Mouse (Mus musculus): ENCODE measurements around the gene Csrp2. TPM values are rescaled to one million over a fixed set of nuclear protein-coding genes. Genes with fewer than 3 reads are reported as not detected.

Gene Csrp2
- 169 and 173 TPM in 2 replicates for polyA plus RNA-seq (2014; fragmentation: Nextera tagmentation; extraction: Ambion mirVana)

- WGBS = under 1% methylated on average over 63 of the region's 67 CpGs
- H3K9me3 ChIP-seq (ENCODE audit: control insufficient read depth, low read length) = no peaks in the 10 kb centered on the region
These were observed at the start of gene Csrp2 for GRCm38 (mm10) chr10:110919531-110920343. Gene Csrp2, plus strand, starts transcription at chr10:110919789.

GRCm38 (mm10) chr10:110874853-110875252 lies 44.7 kb upstream of the Csrp2 start:
- WGBS = 93% methylated on average over 8 of the region's 8 CpGs

More at GRCm38 (mm10) chr10:110919531-110920343, at the start of gene Csrp2:
- no peaks in the 10 kb centered on the region for H3K27me3 ChIP-seq (ENCODE audit: control insufficient read depth, insufficient read depth, low read length)
- H3K36me3 ChIP-seq (ENCODE audit: control insufficient read depth, insufficient read depth, low read length) = no peaks in the 10 kb centered on the region
- H3K4me1 ChIP-seq (replicated peaks; ENCODE audit: control insufficient read depth, insufficient read depth, low read length) = peaks cover 11% of the 10 kb centered on the region; the same call in 1 of the 2 replicates
- ATAC-seq (replicated peaks; ENCODE audit: low FRiP score) (peak; percentile 95), DNase-seq (ENCODE audit: low spot score) (peak; percentile 97)
- H3K27ac ChIP-seq (ENCODE audit: low read depth, low read length) = peak within 1 kb of the TSS; percentile 75
- H3K4me3 ChIP-seq (ENCODE audit: low read depth, low read length) = peak within 1 kb of the TSS; percentile 54
- H3K4me2 ChIP-seq (ENCODE audit: low read depth, low read length, severe bottlenecking) = peak within 1 kb of the TSS; percentile 91
- peak within 1 kb of the TSS; percentile 78 for H3K9ac ChIP-seq (ENCODE audit: low read length)

GRCm38 (mm10) chr10:110876956-110877355 lies 42.6 kb upstream of the Csrp2 start:
- no peak overlapping the region for H3K9ac ChIP-seq (ENCODE audit: low read length)
- DNase-seq (ENCODE audit: low spot score) (no peak), ATAC-seq (replicated peaks; ENCODE audit: low FRiP score) (no peak)
- WGBS = 75% methylated on average over 3 of the region's 3 CpGs
- H3K4me3 ChIP-seq (ENCODE audit: low read depth, low read length) = no peak overlapping the region
- H3K4me2 ChIP-seq (ENCODE audit: low read depth, low read length, severe bottlenecking) = no peak overlapping the region
- H3K4me1 ChIP-seq (replicated peaks; ENCODE audit: control insufficient read depth, insufficient read depth, low read length) = 0 out of 2 replicates have a peak, but pooled peaks cover 6% of the 10 kb centered on the region
- H3K9me3 ChIP-seq (ENCODE audit: control insufficient read depth, low read length) = no peaks in the 10 kb centered on the region
- no peaks in the 10 kb centered on the region for H3K36me3 ChIP-seq (ENCODE audit: control insufficient read depth, insufficient read depth, low read length)
- H3K27me3 ChIP-seq (ENCODE audit: control insufficient read depth, insufficient read depth, low read length) = no peaks in the 10 kb centered on the region
- no peak overlapping the region for H3K27ac ChIP-seq (ENCODE audit: low read depth, low read length)

More at GRCm38 (mm10) chr10:110874853-110875252, 44.7 kb upstream of the Csrp2 start:
- Histone ChIP-seq H3K9ac (ENCODE audit: low read length) (no peak overlapping the region), H3K9me3 (ENCODE audit: control insufficient read depth, low read length) (no peaks in the 10 kb centered on the region), H3K4me1 (replicated peaks; ENCODE audit: control insufficient read depth, insufficient read depth, low read length) (0 out of 2 replicates have a peak, but pooled peaks cover 6% of the 10 kb centered on the region), H3K27ac (ENCODE audit: low read depth, low read length) (no peak overlapping the region), H3K27me3 (ENCODE audit: control insufficient read depth, insufficient read depth, low read length) (no peaks in the 10 kb centered on the region), H3K36me3 (ENCODE audit: control insufficient read depth, insufficient read depth, low read length) (no peaks in the 10 kb centered on the region), H3K4me3 (ENCODE audit: low read depth, low read length) (no peak overlapping the region), H3K4me2 (ENCODE audit: low read depth, low read length, severe bottlenecking) (no peak overlapping the region)
- DNase-seq (ENCODE audit: low spot score) (no peak), ATAC-seq (replicated peaks; ENCODE audit: low FRiP score) (no peak)

- no peak overlapping the region for H3K4me2 ChIP-seq (ENCODE audit: low read depth, low read length, severe bottlenecking)
- H3K27ac ChIP-seq (ENCODE audit: low read depth, low read length) = no peak overlapping the region
- H3K9me3 ChIP-seq (ENCODE audit: control insufficient read depth, low read length) = no peaks in the 10 kb centered on the region
- DNase-seq (ENCODE audit: low spot score) (no peak), ATAC-seq (replicated peaks; ENCODE audit: low FRiP score) (no peak)
- H3K9ac ChIP-seq (ENCODE audit: low read length) = no peak overlapping the region
- 0 out of 2 replicates have a peak, but pooled peaks cover 6% of the 10 kb centered on the region for H3K4me1 ChIP-seq (replicated peaks; ENCODE audit: control insufficient read depth, insufficient read depth, low read length)
- no peaks in the 10 kb centered on the region for H3K27me3 ChIP-seq (ENCODE audit: control insufficient read depth, insufficient read depth, low read length)
- H3K36me3 ChIP-seq (ENCODE audit: control insufficient read depth, insufficient read depth, low read length) = no peaks in the 10 kb centered on the region
- WGBS = 80% methylated on average over 8 of the region's 8 CpGs
- no peak overlapping the region for H3K4me3 ChIP-seq (ENCODE audit: low read depth, low read length)
These were observed 41.7 kb upstream of the Csrp2 start for GRCm38 (mm10) chr10:110877851-110878250.

- no peak overlapping the region for H3K4me3 ChIP-seq (ENCODE audit: low read depth, low read length)
- ATAC-seq (replicated peaks; ENCODE audit: low FRiP score) (no peak), DNase-seq (ENCODE audit: low spot score) (no peak)
- H3K27me3 ChIP-seq (ENCODE audit: control insufficient read depth, insufficient read depth, low read length) = no peaks in the 10 kb centered on the region
- no peak overlapping the region for H3K9ac ChIP-seq (ENCODE audit: low read length)
- H3K9me3 ChIP-seq (ENCODE audit: control insufficient read depth, low read length) = no peaks in the 10 kb centered on the region
- H3K27ac ChIP-seq (ENCODE audit: low read depth, low read length) = no peak overlapping the region
- 0 out of 2 replicates have a peak, but pooled peaks cover 6% of the 10 kb centered on the region for H3K4me1 ChIP-seq (replicated peaks; ENCODE audit: control insufficient read depth, insufficient read depth, low read length)
- WGBS = 29% methylated on average over 5 of the region's 5 CpGs
- no peaks in the 10 kb centered on the region for H3K36me3 ChIP-seq (ENCODE audit: control insufficient read depth, insufficient read depth, low read length)
- no peak overlapping the region for H3K4me2 ChIP-seq (ENCODE audit: low read depth, low read length, severe bottlenecking)
These were observed 40.9 kb upstream of the Csrp2 start for GRCm38 (mm10) chr10:110878641-110879040.

- Histone ChIP-seq H3K4me3 (ENCODE audit: low read depth, low read length) (no peak overlapping the region), H3K36me3 (ENCODE audit: control insufficient read depth, insufficient read depth, low read length) (no peaks in the 10 kb centered on the region), H3K27ac (ENCODE audit: low read depth, low read length) (no peak overlapping the region), H3K9me3 (ENCODE audit: control insufficient read depth, low read length) (no peaks in the 10 kb centered on the region), H3K4me1 (replicated peaks; ENCODE audit: control insufficient read depth, insufficient read depth, low read length) (0 out of 2 replicates have a peak, but pooled peaks cover 6% of the 10 kb centered on the region), H3K9ac (ENCODE audit: low read length) (no peak overlapping the region), H3K4me2 (ENCODE audit: low read depth, low read length, severe bottlenecking) (no peak overlapping the region), H3K27me3 (ENCODE audit: control insufficient read depth, insufficient read depth, low read length) (no peaks in the 10 kb centered on the region)
- ATAC-seq (replicated peaks; ENCODE audit: low FRiP score) = no peak
- no peak for DNase-seq (ENCODE audit: low spot score)
- 24% methylated on average over 7 of the region's 7 CpGs for WGBS
These were observed 40.0 kb upstream of the Csrp2 start for GRCm38 (mm10) chr10:110879426-110880066.

- no peak for DNase-seq (ENCODE audit: low spot score)
These were observed 38.2 kb upstream of the Csrp2 start for GRCm38 (mm10) chr10:110881346-110881745.

GRCm38 (mm10) chr10:110882701-110883100 lies 36.9 kb upstream of the Csrp2 start:
- Histone ChIP-seq H3K4me2 (ENCODE audit: low read depth, low read length, severe bottlenecking) (no peak overlapping the region), H3K27me3 (ENCODE audit: control insufficient read depth, insufficient read depth, low read length) (no peaks in the 10 kb centered on the region), H3K27ac (ENCODE audit: low read depth, low read length) (no peak overlapping the region), H3K4me3 (ENCODE audit: low read depth, low read length) (no peak overlapping the region), H3K4me1 (replicated peaks; ENCODE audit: control insufficient read depth, insufficient read depth, low read length) (0 out of 2 replicates have a peak, but pooled peaks cover 6% of the 10 kb centered on the region), H3K36me3 (ENCODE audit: control insufficient read depth, insufficient read depth, low read length) (no peaks in the 10 kb centered on the region), H3K9me3 (ENCODE audit: control insufficient read depth, low read length) (no peaks in the 10 kb centered on the region), H3K9ac (ENCODE audit: low read length) (no peak overlapping the region)
- ATAC-seq (replicated peaks; ENCODE audit: low FRiP score) (no peak), DNase-seq (ENCODE audit: low spot score) (no peak)

More at GRCm38 (mm10) chr10:110881346-110881745, 38.2 kb upstream of the Csrp2 start:
- Histone ChIP-seq H3K9ac (ENCODE audit: low read length) (no peak overlapping the region), H3K4me2 (ENCODE audit: low read depth, low read length, severe bottlenecking) (no peak overlapping the region), H3K9me3 (ENCODE audit: control insufficient read depth, low read length) (no peaks in the 10 kb centered on the region), H3K4me3 (ENCODE audit: low read depth, low read length) (no peak overlapping the region), H3K36me3 (ENCODE audit: control insufficient read depth, insufficient read depth, low read length) (no peaks in the 10 kb centered on the region), H3K27me3 (ENCODE audit: control insufficient read depth, insufficient read depth, low read length) (no peaks in the 10 kb centered on the region), H3K4me1 (replicated peaks; ENCODE audit: control insufficient read depth, insufficient read depth, low read length) (0 out of 2 replicates have a peak, but pooled peaks cover 6% of the 10 kb centered on the region), H3K27ac (ENCODE audit: low read depth, low read length) (no peak overlapping the region)
- ATAC-seq (replicated peaks; ENCODE audit: low FRiP score) = no peak
- 75% methylated on average over 7 of the region's 7 CpGs for WGBS
